Mouse (Mus musculus) heart, adult 8-10 months (tissue): ENCODE results near the gene Flt4. TPM values are rescaled to one million over a fixed set of nuclear protein-coding genes. Genes with fewer than 3 reads are reported as not detected.
"Not testable (repeated sequence)": the region's sequence is repeated elsewhere in the genome, so short reads cannot be mapped to it uniquely, and the experiment has no call there.

Experiments
- DNase-seq: peaks from one replicate; pipeline ENCODE4 v3.0.0; 2022; ENCODE audit warnings: low spot score
- total RNA-seq, 4 experiments: library from RNA; stranded (reverse); gene quantifications; 2 replicates each; pipeline ENCODE4 v1.2.4; 2022

The Flt4 gene
- 10 to 100 TPM; 11.8 to 12.4 (median 12.2) TPM for total RNA-seq

DNA sequence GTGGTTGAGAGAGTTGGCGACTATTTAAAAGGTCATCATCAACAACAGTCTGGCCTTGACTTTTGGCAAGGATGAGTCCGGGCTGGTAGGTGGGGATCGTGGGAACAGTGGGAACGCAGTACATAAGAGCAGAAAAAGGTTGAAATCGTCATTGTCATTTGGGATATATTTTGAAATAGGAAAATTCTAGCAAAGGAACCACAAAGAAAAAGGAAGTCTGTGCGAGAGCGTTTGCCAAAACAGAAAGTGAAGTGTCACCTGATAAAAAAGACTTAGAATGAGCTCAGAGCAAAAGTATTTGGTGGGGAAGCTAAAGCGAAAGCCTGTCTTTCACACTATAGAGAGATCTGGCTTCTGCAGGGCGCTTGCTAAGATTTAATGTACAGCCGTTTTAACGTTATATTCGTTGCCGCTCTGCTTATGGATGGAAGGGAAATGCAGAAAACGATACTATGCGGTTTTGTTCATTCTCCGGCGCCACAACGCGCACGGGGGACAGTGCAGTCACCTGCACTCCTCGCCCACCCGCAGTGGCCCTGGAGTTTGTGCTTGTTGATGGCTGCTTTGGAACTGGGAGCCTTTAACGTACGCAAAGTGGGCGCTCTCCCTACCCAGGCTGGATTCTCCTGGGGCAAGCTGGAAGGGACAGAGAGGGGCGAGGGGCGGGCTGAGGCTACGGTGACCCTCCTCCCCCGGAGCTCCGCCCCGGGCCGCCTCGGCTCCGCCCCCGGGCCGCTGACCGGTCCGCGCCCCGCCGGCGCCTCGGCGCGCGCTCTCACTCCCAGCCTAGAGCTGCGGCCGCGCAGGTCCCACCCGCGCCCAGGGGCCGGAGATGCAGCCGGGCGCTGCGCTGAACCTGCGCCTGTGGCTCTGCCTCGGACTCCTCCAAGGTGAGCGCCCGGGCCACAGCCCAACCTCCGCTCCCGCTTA is at the start of gene Flt4:
Flt4 (plus strand) TSS at position 326 of the 930 bp plus-strand sequence.
- peak; percentile 35 for DNase-seq

DNA sequence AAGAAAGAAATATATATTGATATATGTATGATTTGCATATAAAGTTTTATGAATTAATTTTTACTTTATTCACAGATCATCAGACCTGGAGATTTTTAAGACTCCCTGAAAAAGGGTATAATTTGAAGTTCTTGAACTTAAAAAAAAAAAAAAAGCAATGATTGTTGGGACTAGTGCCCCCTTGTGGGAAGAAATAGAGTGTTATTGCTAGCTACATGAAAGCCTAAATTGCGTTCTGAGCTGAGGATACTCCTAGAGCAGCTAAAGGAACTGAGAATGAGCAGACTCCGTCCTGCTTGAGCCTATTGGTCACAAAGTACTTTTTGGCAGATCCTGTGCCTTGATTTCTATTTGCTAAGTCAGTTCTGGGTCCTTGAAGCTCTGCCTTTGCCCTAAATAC is 34.0 kb upstream of the Flt4 start:
- not testable (repeated sequence) for DNase-seq

DNA sequence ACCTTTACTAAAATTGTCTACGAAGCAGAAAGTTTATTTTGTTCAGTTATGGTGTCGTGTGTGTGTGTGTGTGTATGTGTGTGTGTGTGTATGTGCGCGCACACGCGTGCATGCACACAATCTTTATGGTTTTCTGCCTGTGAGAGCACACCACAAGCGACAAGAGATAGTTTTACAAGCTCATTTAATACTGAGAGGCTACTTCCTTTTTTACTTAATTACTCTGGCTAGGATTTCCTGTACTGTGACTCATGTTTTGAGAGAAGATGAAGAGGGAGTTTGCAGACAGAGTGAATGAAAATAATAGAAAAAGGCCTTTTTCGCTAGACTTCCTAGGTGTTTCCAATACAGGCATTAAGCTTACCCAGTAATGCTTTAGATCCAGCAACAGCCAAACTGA is 28.6 kb upstream of the Flt4 start:
- DNase-seq, result not testable (repeated sequence)

DNA sequence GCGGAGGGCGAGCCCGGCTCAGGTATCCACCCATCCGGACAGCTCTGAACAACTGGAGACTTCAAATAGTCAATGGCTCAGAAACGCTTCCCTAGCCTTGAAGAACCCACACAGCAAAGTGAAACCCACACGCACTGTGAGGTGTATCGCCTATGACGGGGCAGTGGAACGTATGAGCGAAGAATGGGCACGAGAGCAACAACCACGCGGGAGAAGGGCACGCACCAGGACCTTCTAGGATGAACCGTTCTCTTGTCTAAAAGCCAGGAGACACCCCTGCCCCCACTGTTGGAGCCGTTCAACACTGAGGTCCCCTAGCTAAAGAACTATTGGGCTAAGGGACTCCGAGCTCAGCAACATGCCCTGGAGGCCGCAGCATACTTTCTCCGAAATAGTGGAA is 18.9 kb upstream of the Flt4 start:
- no peak for DNase-seq

DNA sequence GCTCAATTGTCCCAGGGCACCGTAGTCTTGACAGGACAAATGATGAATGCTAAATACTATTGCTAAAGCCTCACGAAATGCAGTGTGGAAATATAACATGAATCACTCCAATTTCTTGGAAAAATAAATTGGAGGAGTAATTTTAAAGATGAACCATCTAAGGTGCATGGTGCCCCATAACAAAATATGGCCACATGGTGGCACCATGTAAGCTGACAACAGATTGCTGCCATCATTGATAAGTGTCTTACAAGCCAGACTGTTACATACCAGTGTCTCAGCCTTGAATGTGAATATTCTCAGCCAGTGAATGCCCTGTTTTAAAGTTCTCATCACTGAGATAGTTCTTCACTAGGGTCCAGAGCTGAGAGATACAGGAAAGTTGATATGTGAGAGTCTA is 11.9 kb upstream of the Flt4 start:
- not testable (repeated sequence) for DNase-seq

DNA sequence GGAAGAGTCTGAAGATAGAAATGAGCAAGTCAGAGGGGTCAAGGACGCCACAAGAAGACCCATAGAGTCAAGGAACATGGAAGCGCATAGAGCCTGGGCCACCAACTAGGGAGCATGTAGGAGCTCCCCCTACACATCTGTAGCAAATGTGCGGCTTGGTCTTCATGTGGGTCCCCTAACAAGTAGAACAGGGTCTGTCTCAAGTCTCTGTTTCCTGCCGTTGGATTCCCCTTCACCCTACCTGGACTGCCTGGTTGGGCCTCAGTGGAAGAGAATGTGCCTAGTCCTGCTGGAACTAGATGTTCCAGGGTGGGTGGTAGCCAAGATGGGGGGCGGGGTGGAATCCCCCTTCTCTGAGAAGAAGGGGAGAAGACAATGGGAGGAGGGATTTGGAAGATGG is 757 bp upstream of the Flt4 start:
- not testable (repeated sequence) for DNase-seq

DNA sequence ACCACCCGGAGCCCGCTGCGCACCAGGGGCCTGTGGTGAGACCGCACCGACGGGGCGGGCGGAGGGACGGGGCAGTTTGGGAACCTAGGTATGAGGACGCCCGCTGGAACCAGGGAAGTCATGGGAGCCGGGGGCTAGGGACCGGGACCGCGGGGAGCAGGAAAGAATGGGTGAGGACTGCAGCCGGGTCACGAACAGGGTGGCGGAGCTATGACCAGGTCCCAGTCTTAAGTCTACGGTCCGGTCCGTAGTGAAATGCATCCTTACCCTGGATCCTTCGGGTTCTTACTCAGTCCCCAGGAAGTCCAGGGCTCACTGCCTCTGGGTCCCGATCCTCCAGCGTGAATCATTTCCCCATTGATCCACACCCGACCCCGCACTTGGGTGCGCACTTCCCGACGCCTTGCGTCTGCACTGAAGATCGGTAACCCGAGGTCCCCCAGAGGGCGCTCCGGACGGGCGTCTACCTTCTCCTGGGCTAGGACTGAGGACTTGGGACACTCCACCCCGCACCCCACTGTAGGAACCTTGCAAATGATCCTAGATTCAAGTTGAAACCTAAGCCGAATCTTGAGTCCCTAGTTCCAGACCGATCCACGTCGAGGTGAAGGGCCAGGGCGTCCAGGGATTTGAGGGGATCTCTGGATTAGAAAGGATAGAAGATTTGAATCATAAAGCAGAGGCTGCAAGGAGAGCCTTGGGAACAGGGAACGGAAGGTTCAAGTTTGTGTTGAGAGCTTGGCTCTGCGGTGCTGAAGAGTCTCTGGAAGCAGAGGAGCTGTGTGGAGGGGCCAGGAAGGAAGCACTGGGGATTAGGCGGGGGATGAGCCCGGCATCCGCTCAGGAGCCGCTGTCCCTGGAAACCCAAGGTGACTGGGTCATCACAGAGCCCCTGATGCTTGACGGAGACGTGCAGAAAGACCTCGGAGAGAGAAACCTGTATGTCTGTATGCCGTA is 1.1 kb downstream of the Flt4 start:
- peak; percentile 46 for DNase-seq

DNA sequence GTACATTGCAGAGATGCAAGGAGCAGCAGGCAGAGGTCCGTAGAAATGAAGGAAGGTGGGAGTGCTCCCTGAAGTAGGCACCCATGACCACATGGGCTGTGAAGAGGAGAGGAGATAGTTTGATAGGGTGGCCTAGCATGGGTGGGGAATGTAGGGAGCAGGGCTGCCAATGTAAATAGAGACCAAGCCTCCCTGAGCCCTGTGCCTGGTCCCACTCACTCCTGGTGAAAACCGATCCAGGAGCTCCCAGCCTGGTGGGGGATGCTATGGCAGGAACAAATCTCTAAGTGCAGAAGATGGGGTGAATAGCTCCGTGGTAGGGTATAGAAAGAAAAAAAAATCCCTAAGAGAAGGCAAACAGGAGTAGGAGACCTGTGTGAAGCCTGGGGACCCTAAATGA is 2.3 kb downstream of the Flt4 start:
- DNase-seq, result not testable (repeated sequence)

DNA sequence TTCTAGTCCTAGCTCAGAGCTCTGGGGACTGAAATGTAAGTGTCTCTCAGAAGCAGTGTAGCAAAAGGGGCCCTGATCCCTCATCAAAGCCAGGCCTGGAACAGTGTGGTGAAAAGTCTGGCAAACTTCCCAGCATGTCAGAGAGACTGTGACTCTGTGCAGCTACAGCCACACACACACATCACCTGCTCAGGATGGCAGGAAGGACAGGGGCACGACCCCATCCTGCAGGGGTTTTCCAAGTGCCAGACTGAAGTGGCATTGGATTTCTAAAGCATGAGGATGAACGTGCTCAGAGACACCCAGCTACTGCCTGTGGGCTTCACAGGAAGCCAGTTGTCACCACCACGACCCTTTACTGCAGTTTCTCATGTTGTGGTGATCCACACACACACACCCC is 3.1 kb downstream of the Flt4 start:
- DNase-seq, result no peak

DNA sequence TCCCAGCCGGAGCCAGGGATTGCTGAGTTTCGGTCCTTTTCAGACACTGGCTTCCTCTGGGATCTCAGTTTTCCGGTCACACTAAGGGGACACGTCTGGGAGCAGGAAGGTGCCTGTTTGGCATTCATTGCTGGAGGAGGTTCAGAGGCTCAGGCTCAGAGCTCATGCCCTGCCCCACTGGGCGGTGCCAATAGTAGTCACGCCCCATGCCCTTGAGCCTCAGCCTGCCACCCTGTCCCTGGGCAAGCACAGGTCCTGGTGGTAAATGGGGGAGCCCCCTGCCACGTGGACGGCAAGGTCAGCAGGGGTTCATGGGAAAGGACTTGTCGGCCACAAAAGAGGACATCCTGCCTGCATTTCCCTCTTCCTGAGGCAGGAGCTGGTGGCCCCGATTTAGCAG is 4.3 kb downstream of the Flt4 start:
- DNase-seq, result peak; percentile 68

DNA sequence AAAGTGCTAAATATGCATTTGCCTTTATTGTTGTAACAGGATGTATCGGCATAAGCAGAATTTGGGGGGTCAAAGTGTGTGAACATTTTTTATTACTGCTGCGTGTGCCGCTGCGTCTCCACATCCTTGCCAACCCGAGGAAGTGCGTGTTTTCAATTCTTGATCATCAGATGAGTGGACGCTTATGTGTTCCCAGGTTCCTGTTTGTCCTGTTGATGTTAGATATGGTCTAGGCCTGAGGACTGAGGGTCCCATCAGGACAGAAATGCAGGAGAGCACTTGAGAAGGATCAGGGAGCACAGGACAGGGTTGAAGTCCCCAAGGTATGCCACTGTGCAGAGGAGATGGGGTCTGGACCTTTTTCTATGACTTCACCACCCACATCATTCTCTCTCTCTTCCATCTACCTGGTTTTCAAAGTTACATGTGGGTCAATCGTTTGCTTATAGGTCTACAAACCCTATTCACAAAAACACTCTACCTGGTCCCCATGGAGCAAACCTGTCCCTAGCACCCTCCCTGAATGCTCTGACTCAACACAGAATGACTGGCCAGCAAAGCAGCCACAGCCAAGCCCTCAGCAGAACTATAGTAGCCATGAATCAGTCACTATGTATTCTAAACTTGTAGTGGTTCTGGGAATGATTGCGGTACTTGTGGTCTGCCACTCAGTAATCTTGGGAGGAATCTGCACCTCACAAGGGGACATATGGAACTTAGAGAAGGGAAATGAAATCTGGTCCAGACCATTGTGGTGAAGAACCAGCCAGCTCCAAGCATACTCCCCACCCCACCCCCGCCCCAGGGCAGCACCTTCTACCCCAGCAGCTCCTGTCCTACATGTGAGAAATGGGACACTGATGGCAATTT is 7.0 kb downstream of the Flt4 start:
- no peak for DNase-seq

DNA sequence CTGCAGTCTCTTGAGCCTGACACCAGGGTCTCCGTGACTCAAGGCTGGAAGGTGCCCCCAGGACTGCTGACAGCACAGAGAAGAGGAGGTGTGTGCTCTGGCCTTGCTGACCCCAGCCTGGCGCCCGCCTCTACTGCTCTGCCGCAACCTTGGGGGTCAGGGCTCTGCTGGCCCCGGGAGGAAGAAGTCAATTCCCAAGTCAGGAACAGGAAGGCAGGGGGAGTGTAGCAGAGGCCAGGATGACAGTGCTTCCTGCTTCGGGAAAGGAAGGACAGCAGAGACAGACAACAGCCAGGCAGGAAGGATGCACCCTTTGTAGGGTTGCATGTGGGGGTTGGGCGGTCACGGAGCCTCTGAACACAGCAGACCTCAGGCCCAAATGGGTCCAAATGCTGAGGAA is 9.4 kb downstream of the Flt4 start:
- no peak for DNase-seq

DNA sequence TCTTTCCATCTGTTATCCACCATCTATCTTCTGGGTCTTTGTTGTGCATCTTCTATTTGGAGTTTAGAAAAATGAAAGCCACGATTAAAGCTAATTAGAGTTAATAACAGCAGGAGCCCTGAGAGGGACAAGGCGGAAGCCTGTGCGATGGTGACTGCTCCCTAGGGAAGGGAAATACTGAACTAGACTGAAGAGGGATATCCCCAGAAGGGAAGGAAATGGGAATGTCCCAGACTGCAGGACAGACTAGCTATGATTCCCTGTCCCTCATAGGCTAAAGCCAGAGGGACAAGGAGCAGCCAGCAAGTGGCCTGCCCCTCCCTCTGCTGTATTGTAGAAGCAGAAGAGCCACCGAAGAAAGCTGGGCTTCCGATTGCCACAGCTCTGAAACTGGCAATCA is 12.9 kb downstream of the Flt4 start:
- DNase-seq, result peak; percentile 42

DNA sequence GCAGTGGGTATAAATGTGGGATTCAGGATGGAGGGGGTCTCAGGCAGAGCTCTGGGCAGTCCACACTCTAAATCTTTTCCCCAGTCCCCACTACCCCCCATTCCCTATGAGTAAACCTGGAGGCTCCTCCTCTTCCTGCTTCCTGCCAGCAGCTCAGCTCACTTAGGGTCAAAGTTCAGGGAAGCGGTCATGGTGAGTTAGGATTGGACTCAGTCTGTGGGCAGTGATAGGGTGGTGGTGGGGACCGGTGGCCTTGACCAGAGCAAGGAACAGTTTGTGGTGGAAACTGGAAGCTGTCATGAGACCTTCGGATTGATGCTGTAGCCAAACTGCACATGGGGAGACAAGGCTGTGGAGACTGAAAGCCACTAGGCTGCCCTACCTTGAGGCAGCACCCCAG is 15.1 kb downstream of the Flt4 start:
- DNase-seq, result no peak

DNA sequence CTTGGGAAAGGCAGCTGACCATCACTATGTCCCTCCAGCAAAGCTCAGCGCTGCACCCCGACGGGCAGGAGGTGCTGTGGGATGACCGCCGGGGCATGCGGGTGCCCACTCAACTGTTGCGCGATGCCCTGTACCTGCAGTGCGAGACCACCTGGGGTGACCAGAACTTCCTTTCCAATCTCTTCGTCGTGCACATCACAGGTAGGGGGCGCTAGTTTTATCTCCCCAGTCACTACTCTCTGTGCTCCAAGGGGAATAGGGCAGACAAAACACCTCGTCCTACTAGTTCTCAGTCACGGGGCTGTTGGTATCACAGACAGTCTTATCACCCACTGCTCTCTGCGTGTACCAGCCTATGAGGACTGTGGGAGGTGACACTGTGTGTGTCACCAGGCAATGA is 16.8 kb downstream of the Flt4 start:
- DNase-seq, result no peak

DNA sequence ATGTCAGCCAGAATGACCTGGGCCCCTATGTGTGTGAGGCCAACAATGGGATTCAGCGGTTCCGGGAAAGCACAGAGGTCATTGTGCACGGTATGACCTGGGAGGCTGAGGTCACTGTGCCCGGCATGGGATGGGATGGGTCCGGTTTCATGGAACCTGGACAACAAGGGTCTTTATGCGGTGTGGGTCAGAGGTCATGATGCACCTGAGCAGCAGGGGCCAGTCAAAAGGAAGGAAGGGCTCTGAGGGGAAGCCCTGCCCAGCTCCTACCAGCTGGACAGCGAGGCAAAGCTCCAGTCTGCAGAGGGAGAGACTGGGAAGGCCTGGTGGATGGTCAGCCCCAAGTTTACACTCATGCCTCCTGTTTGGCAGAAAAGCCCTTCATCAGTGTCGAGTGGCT is 17.7 kb downstream of the Flt4 start:
- DNase-seq, result no peak

DNA sequence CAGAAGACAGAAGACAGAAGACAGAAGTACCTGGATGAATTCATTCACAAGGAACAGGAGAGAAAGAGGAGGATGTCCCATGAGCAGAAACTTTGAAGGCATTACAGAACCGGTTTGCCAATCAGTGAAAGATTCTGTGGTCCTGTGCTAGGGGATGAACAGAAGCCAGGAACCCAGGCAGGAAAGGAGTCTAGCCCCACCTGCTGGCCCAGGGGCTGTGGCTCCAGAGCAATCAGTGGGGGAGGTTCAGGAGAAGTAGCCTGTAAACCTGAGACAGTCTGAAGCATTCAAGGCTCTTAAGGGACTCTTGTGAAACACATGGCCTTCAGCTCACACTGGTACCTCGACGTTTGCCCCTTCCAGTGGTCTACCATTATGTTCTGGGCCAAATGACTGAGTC is 22.1 kb downstream of the Flt4 start:
- no peak for DNase-seq

DNA sequence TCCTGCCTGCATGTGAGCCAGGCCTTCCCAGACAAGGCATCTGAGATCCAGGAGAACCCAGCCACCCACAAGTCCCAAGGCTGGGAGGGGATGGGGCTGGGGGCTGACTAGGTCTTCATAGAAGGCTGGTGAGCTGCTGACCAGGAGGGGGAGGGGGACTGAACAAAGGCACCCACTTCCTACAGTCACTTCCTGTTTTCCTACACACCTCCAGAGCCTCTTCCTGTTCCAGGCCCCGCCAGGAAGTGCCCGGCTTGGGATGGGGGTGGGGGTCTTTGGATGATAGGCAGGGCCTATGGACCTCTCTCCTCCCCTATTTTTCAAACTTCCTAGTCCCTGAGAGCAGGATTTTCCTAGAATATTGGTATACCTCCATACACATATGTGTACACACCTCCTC is 23.2 kb downstream of the Flt4 start:
- peak; percentile 18 for DNase-seq

DNA sequence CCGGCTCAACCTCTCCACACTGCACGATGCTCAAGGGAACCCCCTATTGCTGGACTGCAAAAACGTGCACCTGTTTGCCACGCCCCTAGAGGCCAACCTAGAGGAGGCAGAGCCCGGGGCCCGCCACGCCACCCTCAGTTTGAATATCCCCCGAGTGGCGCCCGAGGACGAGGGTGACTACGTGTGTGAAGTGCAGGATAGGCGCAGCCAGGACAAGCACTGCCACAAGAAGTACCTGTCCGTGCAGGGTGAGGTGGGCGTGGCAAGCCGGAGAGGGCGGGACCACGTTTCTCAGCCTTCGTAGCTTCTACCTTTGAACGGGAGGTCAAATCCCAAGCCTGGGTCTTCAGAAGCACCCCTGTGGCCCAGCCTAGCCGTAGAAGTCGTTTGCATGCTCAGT is 25.0 kb downstream of the Flt4 start:
- DNase-seq, result no peak

DNA sequence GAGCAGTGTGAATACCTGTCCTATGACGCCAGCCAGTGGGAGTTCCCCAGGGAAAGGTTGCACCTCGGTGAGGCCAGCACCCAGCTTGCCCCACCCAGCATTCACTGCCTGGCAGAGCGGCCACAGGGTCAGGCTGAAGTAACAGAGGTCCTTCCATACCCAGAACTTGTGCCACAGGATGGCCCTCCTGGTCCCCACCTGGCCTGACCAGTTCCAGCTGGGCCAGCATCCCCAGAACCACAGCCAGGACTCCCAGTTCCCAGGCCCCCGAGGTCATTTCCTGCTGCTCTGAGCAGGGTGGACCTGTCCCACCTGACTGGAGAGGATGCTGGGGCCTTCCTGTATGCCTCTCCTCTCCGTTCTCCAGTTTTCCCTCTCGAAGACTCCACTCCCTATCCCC is 26.6 kb downstream of the Flt4 start:
- DNase-seq, result no peak

DNA sequence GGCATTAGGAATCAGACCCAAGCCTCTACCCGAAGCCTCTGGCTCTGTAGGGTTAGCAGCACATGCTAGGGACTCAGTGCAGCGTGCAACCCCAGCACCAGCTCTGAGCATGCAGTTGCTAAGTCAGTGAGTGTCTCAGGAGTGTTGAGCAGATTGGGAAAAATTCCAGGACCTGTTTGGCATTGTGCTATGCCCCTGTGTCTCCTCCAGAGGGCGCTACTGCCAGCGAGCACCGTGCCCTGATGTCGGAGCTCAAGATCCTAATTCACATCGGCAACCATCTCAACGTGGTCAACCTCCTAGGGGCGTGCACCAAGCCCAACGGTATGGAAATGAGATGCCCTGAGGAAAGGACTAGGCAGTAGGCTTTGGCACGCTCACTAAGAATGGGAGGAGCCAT is 27.4 kb downstream of the Flt4 start:
- no peak for DNase-seq

DNA sequence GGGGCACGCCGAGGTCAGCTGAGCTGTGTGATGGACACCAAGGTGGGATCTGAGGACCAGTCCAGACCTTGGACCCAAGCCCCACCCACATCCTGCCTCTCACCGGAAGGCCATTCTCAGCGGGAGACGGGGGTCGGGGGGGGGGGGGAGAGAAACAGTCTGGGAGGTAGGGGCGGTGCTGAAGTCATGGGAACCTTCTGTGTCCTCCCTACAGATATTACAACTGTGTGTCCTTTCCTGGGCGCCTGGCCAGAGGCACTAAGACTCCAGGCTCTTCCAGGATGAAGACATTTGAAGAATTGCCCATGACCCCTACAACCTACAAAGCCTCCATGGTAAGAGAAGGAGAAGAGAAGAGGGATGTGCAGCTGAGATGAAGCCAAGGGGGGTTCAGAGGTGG is 36.6 kb downstream of the Flt4 start:
- no peak for DNase-seq
